Mouse (Mus musculus) adrenal gland, postnatal 14 days (tissue): ENCODE measurements at regions not wholly inside any gene's neighbourhood (a gene's known extent, or its start where the extent isn't known, plus 50 kb on each side); places are given as distances from the start of the nearest gene placed in this dataset.

Source experiments
- DNase-seq: peaks from one replicate; pipeline ENCODE4 v3.0.0; 2021; ENCODE audit warnings: mixed read lengths

DNA sequence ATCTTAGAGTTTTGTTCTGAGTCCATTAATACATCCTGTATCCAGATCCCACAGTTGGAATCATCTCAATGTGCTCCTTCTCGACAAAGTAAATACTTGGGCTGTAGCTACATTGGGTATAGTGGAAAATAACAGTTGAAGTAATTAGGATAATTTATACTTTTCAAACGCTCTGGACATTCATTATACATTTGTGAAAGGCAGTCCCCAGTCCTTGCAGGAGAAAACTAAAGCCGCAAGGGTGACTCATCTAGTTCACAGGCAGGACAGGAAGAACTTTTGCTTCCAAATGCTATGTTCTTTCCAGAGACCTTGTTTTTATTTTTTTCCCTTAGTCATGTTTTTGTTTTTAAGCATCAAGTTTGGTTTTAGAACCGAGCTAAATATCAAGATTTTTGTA lies 218.8 kb downstream of the Gpr37 start:
- peak; percentile 23 for DNase-seq

DNA sequence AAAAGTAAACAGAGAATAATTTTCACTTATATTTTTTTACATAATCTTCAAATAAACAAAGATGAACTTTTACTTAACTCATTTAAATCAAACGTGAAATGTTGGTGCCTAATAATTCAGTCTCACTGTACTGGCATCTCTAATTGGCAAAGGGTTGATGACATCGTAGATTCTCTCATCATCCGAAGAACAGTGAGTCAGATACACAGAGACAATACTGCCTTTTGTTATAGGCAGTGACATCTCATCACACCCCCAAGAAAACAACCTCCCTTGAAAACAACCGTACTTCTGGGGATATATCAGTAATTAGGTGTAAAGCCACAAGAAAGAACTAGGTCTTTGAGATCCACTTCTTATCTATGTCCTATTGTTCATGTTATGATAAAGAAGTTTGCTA lies 227.5 kb downstream of the Gpr37 start:
- no peak for DNase-seq

DNA sequence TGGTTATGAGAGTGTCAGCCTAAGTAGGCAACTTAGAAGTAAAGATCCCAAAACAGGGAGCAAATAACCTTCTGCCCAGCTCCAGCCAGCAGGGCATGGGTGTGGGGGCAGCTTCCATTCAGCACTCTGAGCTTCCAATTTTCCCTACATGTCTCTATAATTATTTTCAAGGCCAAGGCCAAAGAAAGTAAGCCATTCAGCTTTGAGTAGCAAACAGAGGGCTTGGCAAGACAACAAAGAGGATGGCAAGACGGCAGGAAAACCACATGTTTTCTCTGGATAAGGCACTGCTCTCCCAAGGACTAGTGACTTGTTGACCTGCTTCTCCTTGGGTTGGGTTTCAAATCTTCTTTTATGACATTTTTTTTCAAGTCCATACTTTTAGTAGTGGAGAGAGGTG lies 240.1 kb downstream of the Gpr37 start:
- peak; percentile 60 for DNase-seq

DNA sequence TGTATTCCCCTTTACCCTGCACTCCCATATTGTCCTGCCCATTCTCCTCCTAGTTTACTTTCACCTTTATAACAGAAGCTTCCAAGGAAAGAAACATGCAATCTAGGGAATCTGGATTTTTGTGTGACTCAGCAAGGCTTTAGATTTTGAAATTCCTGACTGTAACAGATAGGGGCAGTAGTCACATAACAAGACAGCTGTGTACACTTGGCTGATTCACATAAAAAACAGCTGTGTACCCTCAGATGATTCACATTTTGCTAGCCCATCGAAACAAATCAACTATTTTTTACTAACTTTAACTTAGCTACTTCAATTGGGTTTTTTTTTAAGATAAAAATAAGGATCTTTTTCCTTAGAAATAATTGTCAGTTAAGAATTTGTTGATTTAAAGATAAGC lies 240.6 kb downstream of the Gpr37 start:
- no peak for DNase-seq

DNA sequence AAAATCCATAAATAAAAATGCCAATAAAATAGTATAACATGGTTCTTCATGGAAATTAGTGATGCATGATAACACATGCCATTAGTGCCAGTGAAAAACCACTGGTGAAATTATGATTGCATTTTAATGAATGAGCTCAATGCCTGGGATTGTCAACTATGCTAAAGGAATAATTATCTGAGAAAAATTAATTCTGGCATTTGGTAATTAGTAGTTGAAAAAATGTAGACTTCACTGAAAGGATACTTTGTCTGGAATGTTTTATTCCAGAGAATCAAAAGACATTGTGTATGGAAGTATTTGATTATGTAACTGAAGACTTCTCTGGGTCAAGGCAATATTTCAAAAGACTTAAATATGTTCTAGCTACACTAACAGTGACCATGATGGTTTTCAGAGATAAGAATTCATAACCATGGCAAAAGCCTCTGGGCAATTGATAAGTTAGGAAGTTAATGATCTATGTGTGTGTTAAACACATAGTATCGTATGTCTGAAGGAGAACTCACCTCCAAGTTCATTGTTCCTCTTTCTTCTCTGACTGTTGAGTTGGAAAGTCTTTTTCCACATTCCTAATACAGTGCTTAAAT lies 245.1 kb downstream of the Gpr37 start:
- DNase-seq = no peak

DNA sequence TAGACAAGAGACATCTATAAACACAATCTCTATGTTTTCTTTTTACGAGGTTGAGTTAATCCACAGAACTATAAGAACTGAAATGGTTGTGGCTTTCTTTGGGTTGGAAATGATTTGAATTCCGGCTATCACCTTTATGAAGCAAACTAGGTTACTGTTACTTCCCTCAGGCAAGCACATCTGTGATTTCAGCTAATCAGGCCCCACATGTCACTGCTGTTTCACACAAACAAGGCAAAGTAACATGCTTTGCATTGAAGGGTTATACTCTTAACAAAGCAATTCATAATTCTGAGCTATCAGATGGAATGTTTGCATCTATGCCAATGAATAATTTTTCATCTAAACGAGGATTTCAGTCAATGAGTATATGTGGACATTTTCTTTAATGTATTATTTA lies 246.4 kb downstream of the Gpr37 start:
- DNase-seq = no peak

DNA sequence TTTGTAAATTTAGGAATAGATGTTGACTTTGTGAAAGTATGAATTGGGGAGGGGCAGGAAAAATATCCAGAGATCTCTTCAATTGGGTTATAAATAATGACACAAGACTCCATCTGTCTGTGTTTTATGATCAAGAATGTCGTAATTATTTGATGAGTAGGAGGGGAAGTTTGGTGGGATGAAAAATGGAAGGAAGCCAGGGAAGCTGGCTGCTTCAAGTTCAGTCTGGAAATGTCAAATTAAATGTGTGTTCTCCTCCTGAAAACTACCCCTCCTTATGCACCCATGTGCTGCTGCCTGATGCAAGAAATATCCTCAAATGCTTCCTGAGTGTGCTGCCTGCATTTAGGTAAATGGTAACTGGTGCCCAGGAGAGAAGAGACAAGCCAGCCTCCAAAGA lies 246.8 kb downstream of the Gpr37 start:
- DNase-seq = no peak

DNA sequence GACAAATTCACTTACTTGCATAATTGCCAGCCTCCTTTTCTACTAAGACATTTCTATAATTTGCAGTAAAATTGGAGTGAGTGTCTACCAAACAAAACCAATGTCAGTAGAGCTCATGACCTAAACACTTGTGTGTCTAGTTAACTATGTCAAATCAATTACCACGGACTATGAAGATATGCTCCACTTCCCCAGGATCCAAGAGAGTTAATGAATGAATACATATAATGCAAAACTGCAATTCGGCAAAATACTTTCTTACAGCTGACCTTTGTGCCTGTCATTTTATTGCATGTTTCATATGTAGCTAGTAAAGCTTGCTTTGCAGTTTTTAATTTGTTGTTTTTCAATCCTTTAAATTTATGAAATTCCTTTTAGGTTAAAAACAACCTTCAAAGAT lies 248.4 kb downstream of the Gpr37 start:
- no peak for DNase-seq

DNA sequence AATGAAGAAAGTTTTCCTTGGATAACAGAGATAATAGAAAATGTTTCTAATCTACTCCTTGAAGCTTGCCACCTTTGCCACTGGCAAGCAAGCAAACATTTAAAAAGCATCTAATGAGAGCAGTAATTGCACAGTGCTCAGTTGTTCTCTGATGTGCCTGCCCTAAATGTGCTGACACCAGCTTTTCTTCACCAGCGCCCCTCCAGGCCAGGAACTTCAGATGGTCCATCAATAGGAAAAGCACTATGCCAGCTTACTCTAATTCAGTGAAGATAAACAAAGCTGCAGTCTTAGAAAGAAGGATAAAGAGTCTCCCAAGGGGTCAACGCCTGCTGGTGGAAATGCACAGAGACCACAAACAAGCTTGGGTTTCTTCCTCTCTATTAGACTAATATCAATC lies 252.7 kb downstream of the Gpr37 start:
- no peak for DNase-seq

DNA sequence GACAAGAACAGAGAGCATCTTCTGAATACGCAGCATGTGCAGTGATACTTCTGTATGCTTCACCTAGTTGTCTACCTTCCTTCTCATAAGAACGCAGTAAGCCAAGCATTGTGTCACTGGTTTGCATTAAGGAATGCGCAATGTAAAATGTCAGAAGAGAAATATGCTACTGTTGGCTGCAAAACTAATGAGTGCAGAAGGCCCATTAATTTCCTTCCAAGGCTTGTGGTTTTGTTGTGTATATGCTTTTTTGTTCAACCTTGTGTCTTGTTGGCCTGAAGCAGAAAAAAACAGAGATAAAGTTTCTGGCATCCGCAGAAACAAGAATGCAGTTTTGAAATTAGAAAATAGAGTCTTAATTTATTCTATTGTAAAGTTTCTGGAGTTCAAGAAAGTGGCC lies 261.5 kb downstream of the Gpr37 start:
- no peak for DNase-seq

DNA sequence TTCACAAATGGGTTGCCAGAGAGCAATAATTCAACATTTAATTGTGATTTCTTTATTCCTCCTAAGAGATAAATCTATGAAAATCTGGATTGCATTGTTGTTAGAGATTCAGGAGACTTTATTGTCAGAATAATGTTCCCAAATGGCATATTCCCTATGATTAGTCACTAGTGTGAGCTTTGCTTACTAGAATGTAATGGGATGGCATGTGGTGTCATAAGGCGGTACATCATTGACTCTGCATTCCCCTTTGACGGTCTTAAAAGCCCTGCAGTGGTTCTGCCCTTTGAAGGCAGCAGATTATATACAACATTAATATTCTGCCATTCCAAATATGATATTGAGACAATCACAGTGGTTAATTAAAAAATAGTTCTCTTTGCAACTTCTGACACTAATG lies 271.7 kb downstream of the Gpr37 start:
- no peak for DNase-seq

DNA sequence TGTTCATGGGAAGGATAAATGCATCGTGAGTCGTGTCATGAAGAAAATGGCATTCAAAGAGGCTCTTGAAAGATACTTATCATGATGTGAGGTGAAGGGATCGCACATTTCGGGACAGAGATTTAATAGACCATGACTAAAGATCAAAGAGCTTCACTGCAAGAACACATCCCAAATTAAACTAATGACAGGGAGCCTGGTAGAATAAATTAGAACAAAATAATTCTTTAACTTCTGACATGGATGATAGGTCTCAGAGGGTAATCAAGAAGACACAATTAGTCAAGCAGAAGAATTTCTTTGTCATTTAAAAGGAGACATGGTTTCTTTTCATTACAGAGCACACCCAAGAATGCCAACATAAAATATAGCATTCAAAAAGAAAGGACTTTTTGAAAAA lies 300.7 kb downstream of the Gpr37 start:
- DNase-seq = no peak
